Mouse (Mus musculus): ENCODE data around the gene Cask. TPM values are rescaled to one million over a fixed set of nuclear protein-coding genes. Genes with fewer than 3 reads are reported as not detected.

The Cask gene
- polyA plus RNA-seq, 1 experiment from 2014 or later, result 15.0 TPM

DNA sequence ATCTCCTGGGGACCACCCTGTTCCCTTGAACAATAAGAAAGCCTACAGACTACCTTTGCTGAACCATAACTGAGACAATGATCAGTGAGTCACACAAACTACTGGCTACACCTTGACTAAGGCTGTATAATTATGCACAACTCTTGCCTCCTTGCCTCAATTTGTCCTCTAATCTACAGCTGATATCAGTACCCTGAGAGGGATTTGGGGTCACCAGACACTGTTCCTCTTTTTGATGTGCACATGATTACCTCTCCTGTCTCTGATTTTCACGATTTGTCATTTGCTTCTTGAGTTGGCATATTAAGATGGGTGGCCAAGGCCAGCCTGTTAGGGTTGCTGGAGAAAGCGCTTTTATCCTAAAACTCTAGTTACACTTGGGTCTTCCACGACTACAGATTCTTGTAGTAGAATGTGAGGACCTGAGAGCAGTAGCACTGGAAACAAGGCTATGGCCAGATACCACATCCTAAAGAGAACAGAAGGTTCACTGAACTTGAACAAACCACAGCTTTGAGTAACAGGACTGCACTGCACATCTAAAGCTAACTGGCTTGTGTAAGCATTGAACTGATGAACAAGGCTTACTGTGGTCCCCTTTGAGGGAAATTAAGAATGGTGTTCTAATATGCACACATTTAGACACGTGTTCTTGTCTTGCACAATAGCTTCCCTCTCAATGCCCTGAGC is 191.8 kb downstream of the Cask start:
- Histone ChIP-seq H3K4me3 (no peak overlapping the region), H3K9me3 (no peaks in the 10 kb centered on the region), H3K27ac (no peak overlapping the region), H3K4me1 (no peaks in the 10 kb centered on the region), H3K4me2 (replicated peaks) (no peak overlapping the region), H3K36me3 (no peaks in the 10 kb centered on the region), H3K9ac (no peak overlapping the region), H3K27me3 (no peaks in the 10 kb centered on the region)
- no peak for ATAC-seq (ENCODE audit: insufficient number of reproducible peaks, insufficient read depth, low FRiP score, low TSS enrichment)
- 81% methylated on average over 4 of the region's 4 CpGs for WGBS

DNA sequence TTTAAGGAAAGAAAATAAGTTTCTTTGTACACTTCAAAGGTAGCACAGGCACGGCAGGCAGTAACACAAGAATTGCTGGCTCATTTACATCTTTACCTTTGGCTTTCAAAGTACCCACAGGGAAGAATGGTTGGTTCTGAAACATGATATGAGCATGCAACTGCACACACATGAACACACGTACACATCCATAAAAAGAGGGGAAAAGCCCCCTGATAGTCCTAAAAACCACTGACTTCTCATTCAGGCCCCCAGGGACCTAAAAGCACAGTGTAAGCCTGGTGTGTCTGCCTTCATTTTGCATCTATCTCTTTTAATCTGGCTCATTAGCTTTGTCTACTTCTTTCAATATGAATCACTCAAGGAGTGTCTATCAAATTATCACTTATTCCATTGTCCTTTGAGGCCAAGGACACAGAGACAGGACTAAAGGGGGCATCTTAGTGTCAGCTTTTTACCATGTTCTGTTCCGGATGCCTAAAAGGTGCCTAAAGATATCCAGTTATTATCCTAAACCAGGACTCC is 192.5 kb downstream of the Cask start:
- no peak for ATAC-seq (ENCODE audit: insufficient number of reproducible peaks, insufficient read depth, low FRiP score, low TSS enrichment)
- Histone ChIP-seq H3K4me1 (no peaks in the 10 kb centered on the region), H3K9me3 (no peaks in the 10 kb centered on the region), H3K4me2 (replicated peaks) (no peak overlapping the region), H3K9ac (no peak overlapping the region), H3K27me3 (no peaks in the 10 kb centered on the region), H3K36me3 (no peaks in the 10 kb centered on the region), H3K27ac (no peak overlapping the region), H3K4me3 (no peak overlapping the region)
- WGBS, result 83% methylated on average over 3 of the region's 3 CpGs

DNA sequence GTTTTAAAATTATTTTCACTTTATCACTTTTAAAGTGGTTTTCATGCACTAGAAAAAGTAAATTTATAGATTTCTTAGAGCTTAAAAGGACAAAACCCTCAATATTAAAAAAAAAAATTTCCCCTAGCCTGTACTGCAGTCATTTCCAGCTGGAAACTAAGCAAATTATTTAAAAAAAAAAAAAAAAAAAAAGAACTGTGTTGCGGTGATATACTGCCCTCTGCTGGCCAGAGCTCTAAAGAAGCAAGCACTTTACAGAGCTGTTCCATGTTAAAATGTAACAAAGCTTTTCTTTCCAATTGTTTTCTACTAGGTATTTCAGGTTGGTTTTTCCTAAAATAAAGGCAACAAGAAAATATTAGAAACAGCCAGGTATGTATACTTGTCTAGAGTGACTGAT is 194.4 kb downstream of the Cask start:
- ATAC-seq (ENCODE audit: insufficient number of reproducible peaks, insufficient read depth, low FRiP score, low TSS enrichment), result no peak
- WGBS, result 0% methylated on average over 1 of the region's 1 CpGs

DNA sequence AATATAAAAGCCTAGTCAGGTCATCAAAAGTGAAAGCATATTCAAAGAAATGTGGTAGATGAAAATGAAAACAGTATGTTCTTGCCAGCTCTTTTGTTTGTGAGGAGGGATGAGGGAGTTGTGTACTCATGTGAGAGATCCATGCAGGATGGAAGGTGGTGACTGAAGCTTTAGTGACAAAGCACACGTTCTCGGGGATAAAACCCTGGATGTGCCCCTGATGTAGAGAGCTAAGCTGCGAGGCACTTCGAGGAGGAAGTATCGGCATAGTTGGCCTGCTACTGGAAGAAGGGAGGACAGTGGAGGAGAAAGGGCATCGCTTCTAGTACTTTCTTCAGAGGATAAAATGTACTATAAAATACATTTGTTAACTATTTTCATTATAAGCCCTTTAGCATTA is 195.3 kb downstream of the Cask start:
- H3K27ac ChIP-seq, result no peak overlapping the region
- no peak for ATAC-seq (ENCODE audit: insufficient number of reproducible peaks, insufficient read depth, low FRiP score, low TSS enrichment)

More for the DNA sequence above, 194.4 kb downstream of the Cask start:
- H3K9ac ChIP-seq, result no peak overlapping the region
- H3K4me3 ChIP-seq, result no peak overlapping the region
- H3K4me1 ChIP-seq, result no peaks in the 10 kb centered on the region
- no peak overlapping the region for H3K27ac ChIP-seq
- H3K9me3 ChIP-seq, result no peaks in the 10 kb centered on the region
- no peak overlapping the region for H3K4me2 ChIP-seq (replicated peaks)
- H3K27me3 ChIP-seq, result no peaks in the 10 kb centered on the region
- no peaks in the 10 kb centered on the region for H3K36me3 ChIP-seq

DNA sequence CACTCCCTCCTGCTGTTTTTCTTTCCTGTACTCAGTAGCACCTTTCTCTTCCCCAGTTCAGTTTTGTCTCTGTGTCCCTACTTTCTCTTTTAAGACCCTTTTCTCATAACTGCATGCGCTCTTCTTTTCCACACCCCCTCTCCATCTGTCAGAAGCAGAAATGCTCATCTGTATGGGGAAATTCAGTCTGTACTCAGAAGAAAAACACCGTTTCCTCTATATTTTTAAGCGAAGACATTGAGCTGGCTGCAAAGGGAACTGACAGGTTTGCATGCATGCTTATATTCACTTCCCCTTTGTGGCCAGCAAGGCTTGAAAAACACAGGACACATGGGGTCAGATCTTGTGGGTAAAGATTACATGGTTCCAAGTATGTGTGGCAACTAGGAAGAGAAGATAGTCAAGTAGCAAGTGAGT is 196.2 kb downstream of the Cask start:
- ATAC-seq (ENCODE audit: insufficient number of reproducible peaks, insufficient read depth, low FRiP score, low TSS enrichment), result no peak
- H3K4me3 ChIP-seq, result no peak overlapping the region
- 92% methylated on average over 3 of the region's 3 CpGs for WGBS
- no peaks in the 10 kb centered on the region for H3K4me1 ChIP-seq
- no peak overlapping the region for H3K4me2 ChIP-seq (replicated peaks)
- H3K36me3 ChIP-seq, result no peaks in the 10 kb centered on the region
- no peak overlapping the region for H3K9ac ChIP-seq
- H3K9me3 ChIP-seq, result no peaks in the 10 kb centered on the region
- no peaks in the 10 kb centered on the region for H3K27me3 ChIP-seq
- H3K27ac ChIP-seq, result no peak overlapping the region

More for the DNA sequence above, 195.3 kb downstream of the Cask start:
- H3K9me3 ChIP-seq, result no peaks in the 10 kb centered on the region
- 82% methylated on average over 6 of the region's 6 CpGs for WGBS
- H3K4me3 ChIP-seq, result no peak overlapping the region
- no peaks in the 10 kb centered on the region for H3K27me3 ChIP-seq
- H3K4me1 ChIP-seq, result no peaks in the 10 kb centered on the region
- H3K9ac ChIP-seq, result no peak overlapping the region
- no peak overlapping the region for H3K4me2 ChIP-seq (replicated peaks)
- no peaks in the 10 kb centered on the region for H3K36me3 ChIP-seq

DNA sequence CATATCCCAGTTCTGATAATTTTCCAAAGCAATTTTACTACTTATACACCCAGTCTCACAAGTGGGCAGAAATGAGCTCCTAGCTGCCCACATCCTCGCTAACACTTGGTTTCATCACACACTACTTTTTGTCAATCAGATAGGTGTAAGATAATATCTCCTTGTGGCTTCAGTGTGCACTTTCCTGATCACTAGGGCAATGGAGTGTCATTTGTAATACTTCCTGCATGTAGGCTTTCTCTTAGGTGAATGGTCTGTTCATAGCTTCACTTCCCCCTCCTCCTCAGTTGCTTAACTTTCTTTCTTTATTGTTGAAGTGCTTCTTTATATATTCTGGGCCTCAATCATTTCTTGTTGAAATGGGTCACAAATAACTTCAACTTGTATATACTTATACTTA is 198.9 kb downstream of the Cask start:
- no peak overlapping the region for H3K9ac ChIP-seq
- H3K4me2 ChIP-seq (replicated peaks), result no peak overlapping the region
- no peaks in the 10 kb centered on the region for H3K4me1 ChIP-seq
- H3K27ac ChIP-seq, result no peak overlapping the region
- no peaks in the 10 kb centered on the region for H3K9me3 ChIP-seq
- no peaks in the 10 kb centered on the region for H3K27me3 ChIP-seq
- ATAC-seq (ENCODE audit: insufficient number of reproducible peaks, insufficient read depth, low FRiP score, low TSS enrichment), result no peak
- WGBS, result 86% methylated on average over 1 of the region's 1 CpGs
- no peaks in the 10 kb centered on the region for H3K36me3 ChIP-seq
- no peak overlapping the region for H3K4me3 ChIP-seq

DNA sequence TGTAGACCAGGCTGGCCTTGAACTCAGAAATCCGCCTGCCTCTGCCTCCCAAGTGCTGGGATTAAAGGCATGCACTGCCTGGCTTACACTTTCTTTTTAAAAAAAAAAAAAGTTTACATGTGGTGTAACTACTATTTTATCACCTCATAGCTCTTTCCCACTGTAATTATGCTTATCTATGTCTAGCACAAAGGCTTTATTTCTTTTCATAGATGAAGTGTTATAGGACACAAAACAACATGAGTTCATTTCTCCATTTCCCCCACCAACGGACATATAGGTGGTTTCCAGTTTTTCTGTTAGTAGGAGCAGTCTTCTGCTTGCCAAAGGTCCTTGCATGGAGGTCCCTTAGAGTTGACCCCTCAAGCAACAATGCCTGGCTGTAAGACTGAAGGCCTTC is 199.3 kb downstream of the Cask start:
- no peaks in the 10 kb centered on the region for H3K9me3 ChIP-seq
- H3K4me1 ChIP-seq, result no peaks in the 10 kb centered on the region
- no peak overlapping the region for H3K9ac ChIP-seq
- H3K4me3 ChIP-seq, result no peak overlapping the region
- 83% methylated on average over 2 of the region's 2 CpGs for WGBS
- H3K27ac ChIP-seq, result no peak overlapping the region
- no peaks in the 10 kb centered on the region for H3K36me3 ChIP-seq
- no peak overlapping the region for H3K4me2 ChIP-seq (replicated peaks)
- no peak for ATAC-seq (ENCODE audit: insufficient number of reproducible peaks, insufficient read depth, low FRiP score, low TSS enrichment)
- H3K27me3 ChIP-seq, result no peaks in the 10 kb centered on the region

DNA sequence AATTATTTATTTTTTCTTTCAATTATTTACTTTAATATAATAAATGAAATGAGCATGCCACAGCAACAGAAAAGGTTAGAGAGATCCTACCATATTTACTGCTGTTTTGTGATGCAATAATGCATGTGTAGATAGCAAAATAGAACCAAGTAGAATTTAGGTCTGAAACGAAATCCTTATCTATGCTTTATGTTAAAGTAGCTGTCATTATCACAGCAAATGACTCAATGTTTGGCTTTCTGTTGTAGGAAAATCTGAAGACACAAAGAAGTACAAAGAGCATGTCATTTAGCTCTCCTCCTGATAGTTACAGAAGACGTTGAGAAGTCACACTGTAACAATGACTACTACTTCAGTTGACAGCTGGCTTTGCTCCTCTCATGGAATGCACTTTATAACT is 212.3 kb downstream of the Cask start:
- H3K27ac ChIP-seq, result no peak overlapping the region
- ATAC-seq (ENCODE audit: insufficient number of reproducible peaks, insufficient read depth, low FRiP score, low TSS enrichment), result no peak
- no peak overlapping the region for H3K4me2 ChIP-seq (replicated peaks)
- H3K9ac ChIP-seq, result no peak overlapping the region
- no peak overlapping the region for H3K4me3 ChIP-seq
- H3K9me3 ChIP-seq, result no peaks in the 10 kb centered on the region
- H3K4me1 ChIP-seq, result no peaks in the 10 kb centered on the region
- H3K27me3 ChIP-seq, result no peaks in the 10 kb centered on the region
- no peaks in the 10 kb centered on the region for H3K36me3 ChIP-seq
- WGBS, result 69% methylated on average over 2 of the region's 2 CpGs

DNA sequence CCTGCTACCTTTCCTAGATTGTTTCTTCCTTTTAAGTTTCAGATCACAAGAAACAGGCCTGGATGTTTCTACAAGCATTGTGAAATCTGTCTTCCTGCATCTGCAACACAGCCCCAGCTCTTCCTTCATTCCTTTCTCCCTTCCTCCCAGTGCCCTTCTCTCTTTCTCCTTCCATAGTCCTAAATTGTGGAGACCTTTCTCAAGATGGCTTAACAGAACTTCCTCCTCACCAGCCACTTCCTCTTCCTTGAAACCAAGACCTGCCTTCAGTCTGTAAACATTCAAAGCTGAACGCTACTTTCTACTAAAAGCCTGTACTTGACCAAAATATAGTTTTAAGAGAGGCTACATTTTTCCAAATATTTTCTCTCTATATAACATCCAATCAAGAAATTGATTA is 214.8 kb downstream of the Cask start:
- no peak for ATAC-seq (ENCODE audit: insufficient number of reproducible peaks, insufficient read depth, low FRiP score, low TSS enrichment)
- H3K4me3 ChIP-seq, result no peak overlapping the region
- no peaks in the 10 kb centered on the region for H3K9me3 ChIP-seq
- H3K27me3 ChIP-seq, result no peaks in the 10 kb centered on the region
- 92% methylated on average over 1 of the region's 1 CpGs for WGBS
- H3K4me1 ChIP-seq, result no peaks in the 10 kb centered on the region
- H3K9ac ChIP-seq, result no peak overlapping the region
- no peaks in the 10 kb centered on the region for H3K36me3 ChIP-seq
- H3K27ac ChIP-seq, result no peak overlapping the region
- no peak overlapping the region for H3K4me2 ChIP-seq (replicated peaks)

DNA sequence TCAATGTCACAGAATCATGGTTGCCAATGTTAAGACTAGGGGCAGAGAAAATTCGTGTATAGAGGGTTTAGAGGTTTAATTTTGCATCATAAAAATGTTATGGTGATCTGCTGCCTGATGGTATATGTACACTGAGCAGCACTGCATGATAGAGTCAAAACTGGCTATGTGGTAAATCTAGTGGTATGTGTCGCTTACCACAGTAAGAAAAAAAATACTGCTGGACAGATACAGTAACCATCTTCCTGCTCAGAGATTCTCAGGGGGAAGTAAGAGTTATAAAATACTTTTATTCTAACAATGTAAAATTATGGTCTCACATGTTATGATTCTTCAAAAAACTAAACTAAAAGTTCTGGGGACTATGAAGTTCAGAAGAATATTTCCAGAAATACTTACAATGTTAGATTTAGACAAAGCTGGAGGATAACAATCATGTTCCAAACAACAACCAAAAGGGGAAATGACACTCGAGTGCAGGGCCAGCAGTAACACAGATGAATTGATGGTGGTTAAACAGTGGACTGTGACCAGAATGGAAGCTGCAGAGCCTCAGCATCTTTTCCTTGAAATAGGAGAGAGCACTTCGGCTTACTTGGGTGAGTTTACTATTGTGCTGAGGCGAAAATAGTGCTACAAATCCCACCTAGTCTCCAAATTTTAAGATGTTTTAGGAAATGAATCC is 219.4 kb downstream of the Cask start, which contains the start of gene Gpr34:
Gene Gpr34 (plus strand): TSS at position 491 of the 685 bp plus-strand sequence.
- WGBS, result 69% methylated on average over 5 of the region's 5 CpGs
- Histone ChIP-seq H3K27ac (no peak within 1 kb of the TSS), H3K36me3 (no peaks in the 10 kb centered on the region), H3K4me2 (replicated peaks) (no peak within 1 kb of the TSS), H3K9me3 (no peaks in the 10 kb centered on the region), H3K9ac (no peak within 1 kb of the TSS), H3K27me3 (no peaks in the 10 kb centered on the region), H3K4me1 (no peaks in the 10 kb centered on the region), H3K4me3 (no peak within 1 kb of the TSS)
- no peak for ATAC-seq (ENCODE audit: insufficient number of reproducible peaks, insufficient read depth, low FRiP score, low TSS enrichment)

DNA sequence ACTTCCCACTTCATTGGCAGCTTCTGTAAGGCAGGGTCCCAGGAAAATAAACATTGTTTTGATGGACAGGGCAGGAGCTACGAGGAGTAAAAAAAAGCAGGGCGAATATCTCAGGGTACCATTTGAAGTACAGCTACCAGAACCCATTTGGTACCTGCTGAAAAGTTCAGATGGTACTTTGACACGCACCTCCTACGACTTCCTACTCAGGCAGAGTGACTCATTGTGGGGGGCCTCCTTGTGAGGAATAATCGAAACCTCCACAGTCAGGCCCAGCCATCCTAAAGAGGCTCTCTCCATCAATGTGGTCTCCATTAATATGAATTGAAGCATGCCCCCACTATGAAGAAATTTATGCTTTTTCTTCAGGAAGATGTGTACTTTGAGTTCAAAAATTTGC is 228.5 kb downstream of the Cask start:
- no peaks in the 10 kb centered on the region for H3K9me3 ChIP-seq
- H3K27me3 ChIP-seq, result no peaks in the 10 kb centered on the region
- H3K4me1 ChIP-seq, result no peaks in the 10 kb centered on the region
- no peak overlapping the region for H3K9ac ChIP-seq
- H3K36me3 ChIP-seq, result no peaks in the 10 kb centered on the region; the same call in 1 of the 2 replicates
- no peak for ATAC-seq (ENCODE audit: insufficient number of reproducible peaks, insufficient read depth, low FRiP score, low TSS enrichment)
- WGBS, result 80% methylated on average over 5 of the region's 5 CpGs
- H3K27ac ChIP-seq, result no peak overlapping the region
- no peak overlapping the region for H3K4me3 ChIP-seq
- no peak overlapping the region for H3K4me2 ChIP-seq (replicated peaks)

DNA sequence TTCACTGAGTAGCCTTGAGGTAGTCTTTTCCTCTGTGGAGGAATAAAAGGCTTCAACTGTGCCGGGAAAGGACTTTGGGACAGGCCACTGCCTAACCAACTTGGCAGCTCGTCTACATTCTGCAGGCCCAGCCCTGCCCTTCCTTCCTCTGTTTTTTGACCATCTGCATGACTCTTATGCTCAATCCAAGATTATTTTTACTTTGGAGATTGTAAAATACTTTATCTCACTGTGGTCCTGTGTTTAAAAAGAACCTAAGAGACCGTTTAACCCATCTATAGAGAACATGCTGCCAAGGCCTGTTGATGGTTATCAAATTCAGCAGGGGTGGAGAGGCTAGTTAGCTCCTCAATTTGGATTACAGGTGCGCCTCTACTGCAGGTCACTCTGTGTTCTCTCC is 229.7 kb downstream of the Cask start:
- no peak overlapping the region for H3K9ac ChIP-seq
- H3K27ac ChIP-seq, result no peak overlapping the region
- H3K4me2 ChIP-seq (replicated peaks), result no peak overlapping the region
- WGBS, result 87% methylated on average over 4 of the region's 4 CpGs
- H3K36me3 ChIP-seq, result no peaks in the 10 kb centered on the region; the same call in 1 of the 2 replicates
- H3K4me3 ChIP-seq, result no peak overlapping the region
- H3K9me3 ChIP-seq, result no peaks in the 10 kb centered on the region
- no peaks in the 10 kb centered on the region for H3K4me1 ChIP-seq
- H3K27me3 ChIP-seq, result no peaks in the 10 kb centered on the region
- no peak for ATAC-seq (ENCODE audit: insufficient number of reproducible peaks, insufficient read depth, low FRiP score, low TSS enrichment)
